Mouse (Mus musculus): ENCODE results near the gene Gxylt1. TPM values are rescaled to one million over a fixed set of nuclear protein-coding genes. Genes with fewer than 3 reads are reported as not detected.

Gxylt1 gene
- total and polyA plus RNA-seq, 2 experiments from 2014 or later, result 3.2 to 7.5 TPM

DNA sequence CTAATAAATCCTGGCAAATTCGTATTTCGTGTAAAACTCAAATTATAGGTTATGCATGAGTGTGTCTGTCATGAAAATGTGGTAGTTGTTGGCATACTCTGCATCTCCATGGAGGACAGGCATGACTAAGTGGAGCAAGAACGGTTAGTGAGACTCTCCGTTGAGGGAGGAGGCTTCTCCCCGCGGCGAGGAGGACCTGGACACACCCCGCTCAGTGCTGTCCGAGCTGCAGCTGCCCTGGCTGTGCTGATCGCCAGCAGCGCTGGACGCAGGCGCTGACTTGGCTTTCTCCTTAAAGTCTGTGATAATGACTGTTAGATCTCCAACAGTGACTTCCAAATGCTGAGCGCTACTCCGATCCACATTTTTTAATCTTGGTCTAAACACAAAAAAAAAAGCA, 10.3 kb upstream of the Gxylt1 start:
- TF ChIP-seq CTCF (IDR thresholded peaks at IDR 0.05; ENCODE audit: low read depth), result no peak
- H3K4me2 ChIP-seq (ENCODE audit: low read depth), result no peak overlapping the region
- H3K36me3 ChIP-seq (ENCODE audit: insufficient read depth), result peaks cover 17% of the 10 kb centered on the region
- H3K9ac ChIP-seq, result no peak overlapping the region
- DNase-seq (no peak), ATAC-seq (no peak)
- no peaks in the 10 kb centered on the region for H3K27me3 ChIP-seq (ENCODE audit: insufficient read depth, low read length)
- no peaks in the 10 kb centered on the region for H3K4me1 ChIP-seq (ENCODE audit: insufficient read depth)
- no peak overlapping the region for H3K4me3 ChIP-seq (ENCODE audit: low read depth, low read length)
- H3K9me3 ChIP-seq (ENCODE audit: low read length), result no peaks in the 10 kb centered on the region
- H3K27ac ChIP-seq (ENCODE audit: low read depth, low read length), result no peak overlapping the region
- 82% methylated on average over 15 of the region's 15 CpGs for WGBS

GRCm38 (mm10) chr15:93284326-93284725, 9.3 kb upstream of the Gxylt1 start:
- no peak overlapping the region for H3K4me3 ChIP-seq (ENCODE audit: low read depth, low read length)
- H3K9me3 ChIP-seq (ENCODE audit: low read length), result no peaks in the 10 kb centered on the region
- 91% methylated on average over 6 of the region's 6 CpGs for WGBS
- no peak overlapping the region for H3K4me2 ChIP-seq (ENCODE audit: low read depth)
- no peak for TF ChIP-seq CTCF (IDR thresholded peaks at IDR 0.05; ENCODE audit: low read depth)
- H3K9ac ChIP-seq, result no peak overlapping the region
- no peak overlapping the region for H3K27ac ChIP-seq (ENCODE audit: low read depth, low read length)
- peaks cover 11% of the 10 kb centered on the region for H3K36me3 ChIP-seq (ENCODE audit: insufficient read depth)
- no peak for DNase-seq
- ATAC-seq, result no peak
- H3K4me1 ChIP-seq (ENCODE audit: insufficient read depth), result no peaks in the 10 kb centered on the region
- H3K27me3 ChIP-seq (ENCODE audit: insufficient read depth, low read length), result no peaks in the 10 kb centered on the region

DNA sequence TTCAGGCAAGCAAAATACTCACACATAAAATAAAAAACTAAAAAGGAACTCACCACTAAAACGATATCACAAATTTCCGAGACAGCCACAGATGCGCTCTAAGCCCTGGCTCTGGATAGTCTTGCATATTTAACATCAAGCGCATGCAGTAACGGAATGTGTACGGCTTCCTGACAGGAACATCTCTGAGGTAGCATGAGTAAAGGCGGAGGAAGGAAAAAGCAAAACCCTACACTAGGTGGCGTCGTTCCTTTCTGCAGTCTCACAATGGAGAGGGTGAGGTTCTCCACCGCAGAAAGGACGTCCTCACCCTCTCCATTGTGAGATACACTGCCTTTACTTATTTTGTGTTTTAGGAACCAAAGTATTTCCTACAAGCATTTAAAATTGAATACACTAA, 8.4 kb upstream of the Gxylt1 start:
- ATAC-seq (no peak), DNase-seq (no peak)
- Histone ChIP-seq H3K9me3 (ENCODE audit: low read length) (no peaks in the 10 kb centered on the region), H3K4me3 (ENCODE audit: low read depth, low read length) (no peak overlapping the region), H3K9ac (no peak overlapping the region), H3K4me1 (ENCODE audit: insufficient read depth) (no peaks in the 10 kb centered on the region), H3K4me2 (ENCODE audit: low read depth) (no peak overlapping the region), H3K36me3 (ENCODE audit: insufficient read depth) (peaks cover 11% of the 10 kb centered on the region; the same call in 1 of the 2 replicates), H3K27me3 (ENCODE audit: insufficient read depth, low read length) (no peaks in the 10 kb centered on the region), H3K27ac (ENCODE audit: low read depth, low read length) (no peak overlapping the region)
- peak; percentile 50 for TF ChIP-seq CTCF (IDR thresholded peaks at IDR 0.05; ENCODE audit: low read depth)
- WGBS, result 70% methylated on average over 11 of the region's 11 CpGs

DNA sequence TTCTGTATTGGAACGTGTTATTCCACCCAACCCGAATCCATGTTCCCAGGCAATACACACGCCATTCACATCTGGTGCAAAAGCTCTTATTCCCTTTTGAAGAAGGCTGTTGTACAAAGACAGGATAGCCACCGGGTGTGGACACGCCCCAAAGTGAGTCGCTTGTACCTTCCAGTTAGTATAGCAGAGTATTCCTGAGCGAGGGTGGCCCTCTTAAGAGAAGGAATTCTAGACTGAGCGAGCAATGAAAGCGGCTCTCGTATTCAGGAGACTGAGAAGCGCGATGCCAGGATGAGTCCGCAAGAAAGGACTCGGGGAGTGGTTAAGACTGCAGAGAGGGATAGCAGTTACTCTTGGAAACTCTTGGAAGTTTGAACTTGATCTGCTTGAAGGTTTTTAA, 1.3 kb upstream of the Gxylt1 start:
- WGBS, result 3% methylated on average over 14 of the region's 14 CpGs
- Histone ChIP-seq H3K36me3 (ENCODE audit: insufficient read depth) (no peaks in the 10 kb centered on the region), H3K4me1 (ENCODE audit: insufficient read depth) (peaks cover 6% of the 10 kb centered on the region; the same call in 1 of the 2 replicates), H3K9me3 (ENCODE audit: low read length) (no peaks in the 10 kb centered on the region), H3K4me2 (ENCODE audit: low read depth) (peak overlapping the region; percentile 78), H3K27me3 (ENCODE audit: insufficient read depth, low read length) (no peaks in the 10 kb centered on the region), H3K9ac (peak overlapping the region; percentile 11; the same call in 1 of the 2 replicates), H3K4me3 (ENCODE audit: low read depth, low read length) (peak overlapping the region; percentile 69), H3K27ac (ENCODE audit: low read depth, low read length) (no peak overlapping the region)
- no peak for ATAC-seq
- no peak for TF ChIP-seq CTCF (IDR thresholded peaks at IDR 0.05; ENCODE audit: low read depth)
- DNase-seq, result peak; percentile 37

GRCm38 (mm10) chr15:93275623-93276022, 644 bp upstream of the Gxylt1 start:
- no peak for TF ChIP-seq CTCF (IDR thresholded peaks at IDR 0.05; ENCODE audit: low read depth)
- ATAC-seq, result peak; percentile 38
- Histone ChIP-seq H3K27me3 (ENCODE audit: insufficient read depth, low read length) (no peaks in the 10 kb centered on the region), H3K9ac (peak overlapping the region; percentile 70), H3K9me3 (ENCODE audit: low read length) (no peaks in the 10 kb centered on the region), H3K36me3 (ENCODE audit: insufficient read depth) (no peaks in the 10 kb centered on the region), H3K4me2 (ENCODE audit: low read depth) (peak overlapping the region; percentile 78), H3K27ac (ENCODE audit: low read depth, low read length) (peak overlapping the region; percentile 81), H3K4me3 (ENCODE audit: low read depth, low read length) (peak overlapping the region; percentile 69), H3K4me1 (ENCODE audit: insufficient read depth) (peaks cover 6% of the 10 kb centered on the region; the same call in 1 of the 2 replicates)
- no peak for DNase-seq
- WGBS, result 2% methylated on average over 21 of the region's 21 CpGs

GRCm38 (mm10) chr15:93273788-93274678, 946 bp downstream of the Gxylt1 start:
- Histone ChIP-seq H3K4me3 (ENCODE audit: low read depth, low read length) (peak overlapping the region; percentile 69), H3K4me1 (ENCODE audit: insufficient read depth) (peaks cover 6% of the 10 kb centered on the region; the same call in 1 of the 2 replicates), H3K27me3 (ENCODE audit: insufficient read depth, low read length) (no peaks in the 10 kb centered on the region), H3K36me3 (ENCODE audit: insufficient read depth) (no peaks in the 10 kb centered on the region), H3K4me2 (ENCODE audit: low read depth) (peak overlapping the region; percentile 78), H3K9me3 (ENCODE audit: low read length) (no peaks in the 10 kb centered on the region), H3K27ac (ENCODE audit: low read depth, low read length) (0 out of 2 replicates have a peak overlapping the region, but pooled peaks have one; percentile 81), H3K9ac (peak overlapping the region; percentile 70)
- 42% methylated on average over 19 of the region's 19 CpGs for WGBS
- no peak for TF ChIP-seq CTCF (IDR thresholded peaks at IDR 0.05; ENCODE audit: low read depth)
- ATAC-seq (no peak), DNase-seq (no peak)

- no peak overlapping the region for H3K9ac ChIP-seq
- ATAC-seq, result no peak
- H3K27me3 ChIP-seq (ENCODE audit: insufficient read depth, low read length), result no peaks in the 10 kb centered on the region
- no peaks in the 10 kb centered on the region for H3K36me3 ChIP-seq (ENCODE audit: insufficient read depth)
- no peak overlapping the region for H3K4me2 ChIP-seq (ENCODE audit: low read depth)
- H3K4me1 ChIP-seq (ENCODE audit: insufficient read depth), result peaks cover 6% of the 10 kb centered on the region; the same call in 1 of the 2 replicates
- H3K27ac ChIP-seq (ENCODE audit: low read depth, low read length), result no peak overlapping the region
- WGBS, result 86% methylated on average over 9 of the region's 9 CpGs
- no peak overlapping the region for H3K4me3 ChIP-seq (ENCODE audit: low read depth, low read length)
- TF ChIP-seq CTCF (IDR thresholded peaks at IDR 0.05; ENCODE audit: low read depth), result no peak
- no peaks in the 10 kb centered on the region for H3K9me3 ChIP-seq (ENCODE audit: low read length)
- DNase-seq, result no peak
Observed at GRCm38 (mm10) chr15:93272948-93273347, 2.0 kb downstream of the Gxylt1 start.

Measured in forebrain, postnatal 0 days (tissue).